Mouse (Mus musculus) embryo, embryonic 11.5 days (tissue): ENCODE measurements around the gene Olfr33.
A peak's percentile ranks its signal among the peaks of the same experiment; 100 is the strongest.

Experiments used
- DNase-seq: peaks from one replicate; pipeline ENCODE4 v3.0.0-alpha.2; 2012; ENCODE audit warnings: low read depth, low spot score

The Olfr33 gene

DNA sequence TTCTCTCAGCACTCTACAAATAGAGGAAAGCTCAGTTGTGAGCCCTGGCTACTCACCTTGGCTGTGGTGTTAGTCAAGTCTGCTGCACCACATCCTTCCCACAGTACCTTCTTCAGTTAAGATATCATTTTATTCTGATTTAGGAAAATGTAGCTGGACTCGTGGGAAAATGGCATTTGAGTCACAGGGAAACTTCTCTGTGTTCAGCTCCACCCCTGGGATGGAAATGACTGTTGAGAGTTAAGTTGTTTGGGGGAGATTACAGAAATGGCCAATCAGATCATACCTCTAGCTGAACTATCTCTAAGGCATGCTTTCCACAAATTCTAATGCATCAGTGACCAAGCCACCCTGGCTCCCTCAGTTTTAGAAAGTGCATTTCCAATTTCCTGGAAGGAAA is at the start of gene Olfr33:
TSS of gene Olfr33 (minus strand) at position 101 of the 400 bp plus-strand sequence.
- DNase-seq, result no peak

DNA sequence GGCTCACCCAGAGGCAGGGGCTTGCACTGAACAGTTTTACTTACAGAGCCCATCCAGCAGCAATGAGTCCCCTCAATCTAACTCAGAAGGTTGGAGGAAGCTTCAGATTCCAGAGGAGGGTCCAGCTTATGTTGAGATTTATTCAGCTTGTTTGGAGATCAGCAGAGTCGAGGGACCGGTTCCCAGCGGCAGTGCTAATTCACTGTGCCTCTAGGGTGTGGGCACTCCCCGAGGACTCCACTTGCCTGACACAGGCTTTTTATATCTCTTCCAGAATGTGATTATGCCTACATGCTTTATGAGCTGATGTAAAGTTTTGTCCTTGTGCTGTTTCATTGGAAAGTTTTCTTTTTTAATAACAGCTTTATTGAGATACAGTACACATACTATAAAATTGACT is 40.4 kb upstream of the Olfr33 start, which contains the start of the genes Olfr560 and Olfr78:
TSS of gene Olfr560 (minus strand) at position 101 of the 400 bp plus-strand sequence.
TSS of gene Olfr78 (minus strand) at position 206 of the 400 bp plus-strand sequence.
- no peak for DNase-seq

DNA sequence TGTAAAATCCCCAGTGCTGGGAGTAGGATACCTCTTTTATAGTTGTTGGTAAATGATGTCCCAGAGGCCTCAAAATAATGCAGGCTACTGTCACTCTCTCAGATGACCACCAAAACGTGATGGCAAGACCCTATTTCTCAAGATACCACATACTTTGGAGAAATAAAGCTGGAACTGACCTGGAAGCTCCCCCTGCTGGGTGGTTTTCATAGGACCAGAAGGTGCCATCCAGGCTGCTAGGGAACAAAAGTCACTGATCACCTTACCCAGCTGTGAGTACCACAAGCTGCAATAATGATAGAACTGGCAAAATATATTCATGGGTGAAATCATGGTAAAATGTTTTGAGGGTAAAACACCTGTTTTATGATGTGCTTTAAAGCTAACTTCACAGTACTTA is 33.2 kb upstream of the Olfr33 start:
- DNase-seq, result no peak

DNA sequence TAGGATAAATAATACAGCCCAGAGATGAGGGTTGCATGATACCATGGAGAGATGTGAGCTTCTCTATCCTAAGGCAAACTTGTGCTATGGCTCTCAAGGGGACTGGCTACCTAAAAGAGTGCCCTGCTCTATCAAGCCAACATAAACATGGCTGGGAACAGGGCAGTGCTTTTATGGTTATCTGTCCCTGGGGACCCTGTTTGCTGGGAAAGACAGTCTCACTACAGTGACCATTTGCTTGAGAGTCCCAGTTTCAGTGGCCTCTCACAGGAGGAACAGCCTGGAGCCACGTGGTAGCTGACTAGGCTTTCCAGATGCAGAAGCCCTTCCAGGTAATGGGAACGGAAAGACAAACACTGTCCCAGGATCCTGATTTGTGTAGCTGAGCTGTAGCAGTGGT is 18.8 kb upstream of the Olfr33 start:
- no peak for DNase-seq

- DNase-seq, result no peak
Observed at GRCm38 (mm10) chr7:102733793-102734192, 14.9 kb upstream of the Olfr33 start.

DNA sequence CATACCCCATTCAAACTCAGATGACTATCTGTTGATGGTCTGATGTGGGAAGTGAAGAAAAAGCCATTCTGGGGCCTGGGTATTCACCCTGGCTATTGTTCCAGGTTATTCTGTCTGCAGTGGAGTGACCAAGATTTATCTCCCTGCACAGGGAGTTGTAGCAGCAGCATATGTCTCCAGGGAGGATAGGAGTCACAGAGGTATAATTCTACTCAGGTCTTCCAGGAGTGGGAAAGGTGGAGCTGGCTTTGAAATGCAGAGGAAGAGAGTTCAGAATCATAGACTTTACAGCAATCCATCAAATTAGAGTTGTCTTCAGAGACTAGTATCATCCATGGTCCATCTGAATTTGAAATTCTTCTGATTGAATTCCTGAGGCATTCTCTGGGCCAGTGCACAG is 8.5 kb upstream of the Olfr33 start, which contains the start of gene Olfr559:
TSS of gene Olfr559 (minus strand) at position 101 of the 400 bp plus-strand sequence.
- no peak for DNase-seq

- no peak for DNase-seq
Observed at GRCm38 (mm10) chr7:102701915-102702314, 17.0 kb downstream of the Olfr33 start, which contains the start of gene Olfr558. Gene Olfr558 (plus strand): TSS chr7:102702215.

DNA sequence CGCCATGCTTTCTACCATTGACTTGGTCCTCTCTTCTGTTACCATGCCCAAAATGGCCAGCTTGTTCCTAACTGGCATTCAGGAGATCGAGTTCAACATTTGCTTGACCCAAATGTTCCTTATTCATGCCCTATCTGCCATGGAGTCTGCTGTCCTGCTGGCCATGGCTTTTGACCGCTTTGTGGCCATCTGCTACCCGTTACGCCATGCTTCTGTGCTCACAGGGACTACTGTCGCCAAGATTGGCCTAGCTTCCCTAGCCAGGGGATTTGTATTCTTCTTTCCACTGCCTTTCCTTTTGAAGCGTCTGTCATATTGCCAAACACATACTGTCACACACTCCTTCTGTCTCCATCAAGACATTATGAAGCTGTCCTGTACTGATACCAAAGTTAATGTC is 20.4 kb downstream of the Olfr33 start:
- DNase-seq, result no peak

DNA sequence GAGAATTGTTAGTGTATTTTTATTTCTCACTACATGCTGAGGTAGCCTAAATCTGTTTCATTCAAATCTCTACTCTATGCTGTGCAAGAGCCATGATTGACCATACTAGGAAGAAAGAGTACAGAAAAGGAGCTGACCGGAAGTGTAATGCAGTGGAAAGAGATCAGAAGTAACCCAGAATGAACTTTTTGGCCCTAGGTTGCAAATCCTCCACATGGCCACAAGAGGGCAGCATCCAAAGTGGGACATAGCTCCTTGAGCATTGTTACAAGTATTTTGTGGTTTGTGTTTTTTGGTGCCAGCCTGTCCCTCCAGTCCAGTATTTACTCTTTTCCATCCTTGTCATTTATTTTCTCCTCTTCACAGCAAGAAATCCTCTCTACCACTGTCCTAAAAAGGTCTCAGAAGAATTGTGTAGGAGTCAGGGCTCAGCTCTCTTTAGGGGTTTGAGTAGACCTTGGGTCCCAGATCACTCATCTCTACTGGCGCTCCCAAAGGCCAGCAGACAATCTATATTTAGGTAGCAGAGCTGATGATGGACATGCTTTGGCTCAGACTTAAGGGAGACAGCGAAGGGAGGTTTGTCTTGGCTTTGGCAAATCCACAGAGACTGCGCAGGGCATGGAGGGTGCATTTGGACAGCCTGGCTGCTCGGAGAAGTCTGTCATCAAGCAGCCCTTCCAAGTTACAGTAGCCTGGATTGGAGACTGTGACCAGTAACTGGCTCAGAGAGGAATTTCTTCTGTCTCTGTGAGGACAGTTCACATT is 23.3 kb downstream of the Olfr33 start, which contains the start of gene Olfr557:
TSS of gene Olfr557 (plus strand) at position 553 of the 768 bp plus-strand sequence.
- peak; percentile 26 for DNase-seq

DNA sequence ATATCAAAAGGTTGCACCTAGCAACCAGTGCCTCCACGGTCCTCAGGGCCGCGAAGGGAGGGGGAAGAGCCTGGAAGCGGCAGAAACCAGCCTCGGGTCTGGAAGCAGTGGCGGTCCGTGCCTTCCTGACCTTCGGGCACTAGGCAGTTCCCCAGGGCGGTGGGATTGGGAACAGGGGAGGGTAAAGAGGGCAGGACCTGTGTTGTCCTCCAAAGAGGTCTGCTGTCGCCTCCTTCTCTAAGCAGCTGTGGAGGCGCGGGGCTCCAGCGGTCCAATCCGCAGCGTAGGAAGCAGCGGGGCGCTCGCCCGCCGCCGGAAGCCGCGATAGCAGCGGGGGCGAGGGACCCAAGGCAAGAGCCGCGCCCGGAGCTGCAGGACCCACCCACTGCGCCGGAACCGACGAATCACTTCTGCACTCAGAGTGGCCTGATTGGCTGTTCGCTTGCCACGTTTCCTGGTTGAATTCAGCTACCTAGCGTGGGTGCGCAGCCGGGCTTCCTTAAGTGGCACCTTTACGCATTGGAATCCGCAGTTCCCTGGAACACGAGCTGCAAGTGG is 31.8 kb downstream of the Olfr33 start, which contains the start of gene Trim68:
TSS of gene Trim68 (minus strand) at position 384 of the 558 bp plus-strand sequence.
- DNase-seq, result peak; percentile 73

GRCm38 (mm10) chr7:102681916-102682315 is 37.0 kb downstream of the Olfr33 start:
- no peak for DNase-seq

- DNase-seq, result no peak
Observed at GRCm38 (mm10) chr7:102676225-102676624, 42.6 kb downstream of the Olfr33 start.

DNA sequence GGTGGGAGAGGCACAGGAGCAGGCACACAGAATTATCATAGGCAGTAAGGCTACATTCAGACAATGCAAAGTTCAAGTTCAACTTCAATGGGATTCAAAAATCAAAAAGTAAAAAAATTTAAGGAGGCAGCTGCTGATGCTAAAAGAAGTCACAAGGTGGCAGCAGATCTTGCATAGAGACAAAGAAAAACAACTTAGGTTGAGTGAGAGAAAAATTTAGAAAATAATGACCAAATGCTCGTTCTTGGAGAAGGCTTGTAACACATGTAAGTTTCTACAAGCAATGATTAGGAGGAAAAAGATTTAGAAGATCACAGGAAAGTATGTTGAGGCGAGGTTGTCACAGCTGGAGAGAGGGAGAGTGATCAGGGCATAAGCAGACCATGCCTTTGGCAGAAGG is 53.5 kb downstream of the Olfr33 start:
- DNase-seq, result no peak

DNA sequence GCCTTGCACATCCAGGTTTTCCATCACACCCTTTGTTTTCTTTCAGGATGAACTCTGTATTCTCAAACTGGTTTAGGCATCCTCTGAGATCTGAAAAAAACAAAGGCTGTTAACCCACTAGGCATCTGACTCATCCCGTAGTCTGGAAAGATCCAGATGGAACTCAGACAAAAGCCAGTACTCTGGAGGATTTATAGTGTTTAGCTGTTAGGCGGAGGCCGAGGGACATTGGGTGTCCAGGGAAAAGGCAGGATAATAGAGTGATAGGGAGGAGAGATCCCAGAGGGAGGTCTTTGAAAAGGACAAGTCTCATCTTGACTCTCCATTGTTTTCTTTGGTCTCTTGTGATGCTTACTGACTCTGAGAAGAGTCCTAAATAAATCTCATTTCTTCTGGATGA is 54.3 kb downstream of the Olfr33 start, which contains the start of gene Olfr556:
TSS of gene Olfr556 (plus strand) at position 301 of the 400 bp plus-strand sequence.
- no peak for DNase-seq
